Mouse (Mus musculus) liver, postnatal 0 days (tissue): Measurements from ENCODE around the gene Trim17. TPM values are rescaled to one million over a fixed set of nuclear protein-coding genes. Genes with fewer than 3 reads are reported as not detected.

Experiments used
- ATAC-seq: fragments of 200-750 bp; cut with Nextera tagmentation; 2 replicates; pipeline ENCODE4 v1.8.0; 2017; ENCODE audit warnings: mild to moderate bottlenecking, moderate library complexity
- DNase-seq: peaks from one replicate; pipeline ENCODE4 v3.0.0-alpha.2; 2016
- H3K27ac ChIP-seq: fragments of 300-500 bp; sonication (generic); 2 replicates; pipeline ENCODE4 v1.5.1; 2014; ENCODE audit warnings: antibody characterized with exemption, moderate library complexity, mild to moderate bottlenecking, low read depth
- H3K27me3 ChIP-seq: fragments of 300-500 bp; sonication (generic); 2 replicates; pipeline ENCODE4 v1.6.1; 2014; ENCODE audit warnings: low read length, control low read depth, mixed read lengths; ENCODE audit not compliant: insufficient read depth
- H3K36me3 ChIP-seq: fragments of 300-500 bp; sonication (generic); replicated peaks from 2 replicates; pipeline ENCODE4 v1.6.1; 2014; ENCODE audit warnings: mild to moderate bottlenecking, control low read depth, low read length, moderate library complexity, mixed read lengths; ENCODE audit not compliant: insufficient read depth
- H3K4me1 ChIP-seq: fragments of 300-500 bp; sonication (generic); 2 replicates; pipeline ENCODE4 v1.6.1; 2014; ENCODE audit warnings: antibody characterized with exemption, mild to moderate bottlenecking, control low read depth; ENCODE audit not compliant: insufficient read depth
- H3K4me2 ChIP-seq: fragments of 300-500 bp; sonication (generic); 2 replicates; pipeline ENCODE4 v1.6.1; 2014; ENCODE audit warnings: low read depth, mild to moderate bottlenecking, low read length, moderate library complexity, mixed read lengths
- H3K4me3 ChIP-seq: fragments of 300-500 bp; sonication (generic); 2 replicates; pipeline ENCODE4 v1.5.1; 2014; ENCODE audit warnings: low read depth, low read length
- H3K9ac ChIP-seq: fragments of 300-500 bp; sonication (generic); replicated peaks from 2 replicates; pipeline ENCODE4 v1.6.1; 2014; ENCODE audit warnings: mild to moderate bottlenecking, moderate library complexity
- H3K9me3 ChIP-seq: fragments of 300-500 bp; sonication (generic); 2 replicates; pipeline ENCODE4 v1.6.1; 2016; ENCODE audit warnings: mild to moderate bottlenecking, control low read depth, low read length, mixed read lengths
- CTCF ChIP-seq: sonication (generic); IDR thresholded peaks from 2 replicates; pipeline ENCODE4 v1.5.1; 2016; ENCODE audit warnings: antibody characterized with exemption, low read depth
- EP300 ChIP-seq: IDR thresholded peaks from 2 replicates; pipeline ENCODE4 v1.6.1; 2016; ENCODE audit warnings: antibody characterized with exemption, low read depth, mild to moderate bottlenecking
- WGBS: fragments of 180-500 bp; shearing (Covaris S2); extraction: QIAGEN DNeasy Blood & Tissue Kit; methylation state at CpG from one replicate; pipeline ENCODE4 v1.1.7; 2014; ENCODE audit not compliant: insufficient replicate concordance; 5-methylcytosine and 5-hydroxymethylcytosine counted together
- microRNA-seq: library from miRNA; unstranded; fragments of <30 nt; microRNA quantifications from one replicate; pipeline ENCODE4, GENCODE M21; 2016
- polyA plus RNA-seq: library from polyadenylated mRNA; unstranded; fragments of >200 nt; fragmentation: Nextera tagmentation; extraction: Ambion mirVana; gene quantifications from 2 replicates; pipeline ENCODE4 v1.2.1, GENCODE M21; 2015

Trim17 gene
- polyA plus RNA-seq, 1 experiment from 2014 or later = 0.11 TPM

DNA sequence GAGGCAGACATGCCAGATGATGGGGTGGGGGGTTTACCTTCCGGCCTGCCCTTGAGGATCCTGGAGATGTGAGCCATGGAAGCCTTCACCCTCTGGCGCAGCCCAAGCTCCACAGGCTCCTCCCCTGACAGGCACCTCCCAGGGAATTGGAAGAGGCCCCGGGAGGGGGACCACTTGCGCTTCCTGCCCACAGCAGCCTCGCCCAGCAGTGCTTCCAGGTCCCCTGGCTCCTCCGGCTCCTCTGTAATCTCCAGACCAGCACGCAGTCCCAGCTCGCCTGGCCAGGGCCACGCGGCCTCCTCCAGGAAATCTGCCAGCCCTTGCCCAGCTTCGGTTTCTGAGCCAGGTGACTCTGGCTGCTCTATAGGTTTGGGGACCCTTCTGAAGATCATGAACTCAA lies 44.7 kb downstream of the Trim17 start:
- Histone ChIP-seq H3K4me2 (no peak overlapping the region), H3K4me3 (no peak overlapping the region), H3K9me3 (no peaks in the 10 kb centered on the region), H3K27me3 (no peaks in the 10 kb centered on the region; the same call in 1 of the 2 replicates), H3K36me3 (no peaks in the 10 kb centered on the region), H3K27ac (no peak overlapping the region), H3K4me1 (peaks cover 18% of the 10 kb centered on the region), H3K9ac (no peak overlapping the region)
- WGBS = 29% methylated on average over 11 of the region's 11 CpGs
- DNase-seq (no peak), ATAC-seq (no peak)
- TF ChIP-seq EP300 (no peak), CTCF (no peak)

DNA sequence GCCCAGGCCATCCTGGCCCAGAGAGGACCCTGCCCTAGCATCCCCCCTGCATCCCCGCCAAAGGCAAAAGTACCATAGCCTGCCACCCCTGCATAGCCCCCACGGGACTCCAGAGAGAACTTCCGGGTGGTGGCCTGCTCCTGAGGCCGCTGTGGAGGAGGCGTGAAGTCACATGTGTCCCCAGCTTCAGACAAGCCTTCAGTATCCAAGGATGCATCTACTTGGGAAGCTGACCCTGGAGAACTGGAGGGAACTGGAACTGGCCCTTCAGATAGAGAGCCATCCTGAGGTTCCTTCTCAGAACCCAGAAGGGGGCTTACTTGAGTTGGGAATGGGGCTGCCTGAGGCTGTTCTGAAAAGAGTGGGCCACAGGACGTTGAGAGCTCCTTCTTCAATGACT lies 45.3 kb downstream of the Trim17 start:
- Histone ChIP-seq H3K4me1 (peaks cover 11% of the 10 kb centered on the region), H3K27me3 (no peaks in the 10 kb centered on the region; the same call in 1 of the 2 replicates), H3K9me3 (no peaks in the 10 kb centered on the region), H3K27ac (no peak overlapping the region), H3K4me2 (no peak overlapping the region), H3K4me3 (no peak overlapping the region), H3K36me3 (no peaks in the 10 kb centered on the region), H3K9ac (no peak overlapping the region)
- no peak for TF ChIP-seq EP300
- ATAC-seq (no peak), DNase-seq (no peak)
- WGBS = 64% methylated on average over 6 of the region's 6 CpGs

DNA sequence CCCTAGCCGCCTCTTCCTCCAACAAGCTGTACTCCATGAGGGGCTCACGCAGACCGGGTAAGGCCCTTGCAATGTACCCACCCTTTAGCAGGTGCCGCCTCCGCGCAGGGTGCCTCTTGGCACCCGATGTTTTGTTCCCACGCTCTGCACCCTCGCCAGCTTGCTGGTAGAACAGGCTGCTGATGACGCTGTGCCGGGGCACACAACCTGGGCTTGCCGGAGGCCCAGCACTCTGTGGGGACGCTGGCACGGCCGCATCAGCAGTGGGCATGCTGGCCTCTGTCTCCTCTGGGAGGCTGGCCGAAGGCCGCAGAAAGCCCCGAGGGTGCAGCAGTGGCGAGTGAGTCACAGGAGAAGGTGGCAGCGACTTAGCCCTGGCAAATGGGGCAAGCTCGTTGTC lies 46.1 kb downstream of the Trim17 start:
- no peak overlapping the region for H3K27ac ChIP-seq
- 79% methylated on average over 19 of the region's 21 CpGs for WGBS
- H3K27me3 ChIP-seq = no peaks in the 10 kb centered on the region
- H3K9ac ChIP-seq = no peak overlapping the region
- H3K36me3 ChIP-seq = no peaks in the 10 kb centered on the region
- TF ChIP-seq CTCF (no peak), EP300 (no peak)
- ATAC-seq (no peak), DNase-seq (no peak)
- H3K4me3 ChIP-seq = no peak overlapping the region
- H3K4me1 ChIP-seq = peaks cover 4% of the 10 kb centered on the region
- H3K9me3 ChIP-seq = no peaks in the 10 kb centered on the region
- no peak overlapping the region for H3K4me2 ChIP-seq

DNA sequence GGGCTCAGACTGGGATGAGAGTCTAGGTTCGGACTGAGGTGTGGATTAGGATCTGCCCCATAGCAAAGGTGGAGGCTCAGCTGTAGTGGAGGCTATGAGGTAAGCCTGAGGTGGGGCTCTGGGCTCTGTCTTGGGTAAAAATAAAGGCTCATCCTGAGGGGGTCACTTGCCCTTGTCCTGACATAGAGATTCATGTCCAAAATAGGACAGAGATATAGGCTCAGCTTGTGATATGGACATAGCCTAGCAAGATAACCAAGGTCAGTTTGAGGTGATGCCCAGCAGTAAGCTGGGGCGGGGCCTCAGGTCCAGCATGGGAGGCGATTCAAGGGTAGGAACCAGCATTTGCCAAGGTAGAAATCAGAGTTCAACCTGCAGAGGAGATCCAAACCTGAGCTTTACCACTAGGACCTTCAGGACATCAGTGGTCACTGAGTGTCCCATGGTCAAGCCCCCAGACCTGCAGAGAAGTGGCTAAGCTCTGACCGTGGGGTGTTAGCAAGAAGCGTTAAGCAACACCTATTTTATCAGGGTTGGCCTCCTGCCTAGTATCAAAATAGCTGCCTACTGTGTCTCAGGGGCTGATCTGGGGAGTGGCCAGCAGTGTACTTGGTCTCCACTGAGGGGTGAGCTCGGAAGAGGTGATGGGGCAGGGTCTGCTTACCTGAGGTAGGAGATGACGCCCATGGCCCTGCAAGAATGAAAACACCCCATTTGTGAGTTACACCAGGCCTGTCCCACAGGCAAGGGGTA lies 48.0 kb downstream of the Trim17 start:
- H3K9me3 ChIP-seq = no peaks in the 10 kb centered on the region
- H3K27me3 ChIP-seq = no peaks in the 10 kb centered on the region
- WGBS = 77% methylated on average over 7 of the region's 7 CpGs
- ATAC-seq (no peak), DNase-seq (no peak)
- no peak overlapping the region for H3K4me2 ChIP-seq
- TF ChIP-seq EP300 (no peak), CTCF (no peak)
- no peak overlapping the region for H3K4me3 ChIP-seq
- no peak overlapping the region for H3K9ac ChIP-seq
- H3K4me1 ChIP-seq = no peaks in the 10 kb centered on the region
- H3K36me3 ChIP-seq = no peaks in the 10 kb centered on the region
- H3K27ac ChIP-seq = no peak overlapping the region

DNA sequence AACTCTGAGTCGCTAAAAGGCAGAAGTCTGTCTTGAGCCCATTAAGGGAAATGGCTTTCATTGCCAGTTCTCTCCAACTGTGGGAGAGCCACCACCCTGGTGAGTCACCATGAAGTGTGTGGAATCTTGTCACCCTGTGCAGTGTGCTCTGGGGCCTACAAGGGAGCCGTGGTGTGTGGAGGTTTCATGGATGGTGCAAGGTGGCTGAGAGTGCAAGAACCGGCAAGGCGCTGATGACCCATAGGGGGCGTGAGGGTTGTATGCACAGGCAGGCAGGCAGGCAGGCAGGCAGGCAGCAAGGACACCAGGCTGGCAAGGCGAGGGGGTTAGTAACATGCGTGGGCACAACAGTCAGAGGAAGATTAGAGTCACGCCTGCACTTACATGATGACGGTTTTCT lies 60.6 kb downstream of the Trim17 start:
- Histone ChIP-seq H3K4me1 (no peaks in the 10 kb centered on the region), H3K36me3 (no peaks in the 10 kb centered on the region), H3K27ac (no peak overlapping the region), H3K9me3 (no peaks in the 10 kb centered on the region), H3K4me3 (no peak overlapping the region), H3K27me3 (no peaks in the 10 kb centered on the region), H3K9ac (no peak overlapping the region), H3K4me2 (no peak overlapping the region)
- TF ChIP-seq CTCF (peak; percentile 63), EP300 (no peak)
- 29% methylated on average over 9 of the region's 9 CpGs for WGBS
- DNase-seq = peak; percentile 55
- ATAC-seq = no peak

Small RNAs within 50 kb of the gene (microRNA-seq; reads per million reads assigned to microRNA genes)
- gene Gm44313 = not detected

Other genes starting within 250 kb of the Trim17 start
- not detected in 2 replicates for gene Olfr318, start 230.7 kb upstream of the Trim17 start, polyA plus RNA-seq
- gene Olfr317, start 215.5 kb upstream of the Trim17 start, polyA plus RNA-seq = not detected in 2 replicates
- not detected in 2 replicates for gene Olfr316, start 202.0 kb upstream of the Trim17 start, polyA plus RNA-seq
- gene Olfr315, start 181.5 kb upstream of the Trim17 start, polyA plus RNA-seq = not detected in 2 replicates
- gene Olfr314, start 171.7 kb upstream of the Trim17 start, polyA plus RNA-seq = not detected in 2 replicates
- gene Fam183b, start 152.7 kb upstream of the Trim17 start, polyA plus RNA-seq = 0.25 TPM in 1 of 2 replicates, not detected in the other
- not detected in 2 replicates for gene Olfr313, start 139.7 kb upstream of the Trim17 start, polyA plus RNA-seq
- gene Olfr312, start 125.4 kb upstream of the Trim17 start, polyA plus RNA-seq = not detected in 2 replicates
- gene Olfr311, start 115.4 kb upstream of the Trim17 start, polyA plus RNA-seq = not detected in 2 replicates
- gene Gm12258, start 107.5 kb upstream of the Trim17 start, polyA plus RNA-seq = 0.85 and 1.3 TPM in 2 replicates
- gene 2810021J22Rik, start 87.5 kb upstream of the Trim17 start, polyA plus RNA-seq = 0.94 and 1.6 TPM in 2 replicates
- gene Zfp39, start 50.5 kb upstream of the Trim17 start, polyA plus RNA-seq = 2.8 and 3.1 TPM in 2 replicates
- gene Btnl10, start 36.8 kb upstream of the Trim17 start, polyA plus RNA-seq = 7.9 and 9.9 TPM in 2 replicates
- gene Rnf187, start 15.8 kb upstream of the Trim17 start, polyA plus RNA-seq = 85.3 and 96.0 TPM in 2 replicates
- gene Hist3h2ba, start 5.8 kb upstream of the Trim17 start, polyA plus RNA-seq = 4.9 and 10.0 TPM in 2 replicates
- gene Hist3h2a, start within 50 bp of the Trim17 start, polyA plus RNA-seq = 14.3 and 14.8 TPM in 2 replicates
- 8.8 and 8.9 TPM in 2 replicates for gene Trim11, start 23.4 kb downstream of the Trim17 start, polyA plus RNA-seq
- 0.31 and 0.49 TPM in 2 replicates for gene Obscn, start 181.7 kb downstream of the Trim17 start, polyA plus RNA-seq
- gene Iba57, start 209.1 kb downstream of the Trim17 start, polyA plus RNA-seq = 6.3 and 7.1 TPM in 2 replicates
- 0.29 and 0.37 TPM in 2 replicates for gene Gjc2, start 228.5 kb downstream of the Trim17 start, polyA plus RNA-seq
- gene Guk1, start 237.5 kb downstream of the Trim17 start, polyA plus RNA-seq = 59.5 and 64.4 TPM in 2 replicates
- 64.2 and 65.2 TPM in 2 replicates for gene Mrpl55, start 247.8 kb downstream of the Trim17 start, polyA plus RNA-seq